Mouse (Mus musculus): Measurements from ENCODE around the gene Il17d.

- TF ChIP-seq CTCF (IDR thresholded peaks at IDR 0.05; ENCODE audit: low read depth) (no peak), EP300 (IDR thresholded peaks at IDR 0.05; ENCODE audit: low read depth) (no peak)
These were observed 16.1 kb downstream of the Il17d start for GRCm38 (mm10) chr14:57540683-57541082.

Measured in liver, embryonic 14.5 days (tissue).